Mouse (Mus musculus) limb, embryonic 13.5 days (tissue): Measurements from ENCODE around the gene Clrn3. TPM values are rescaled to one million over a fixed set of nuclear protein-coding genes. Genes with fewer than 3 reads are reported as not detected.

Source experiments
- ATAC-seq: fragments of 200-750 bp; cut with Nextera tagmentation; 2 replicates; pipeline ENCODE4 v1.8.0; 2017; ENCODE audit warnings: low read depth, moderate number of reproducible peaks, moderate TSS enrichment; ENCODE audit not compliant: low FRiP score
- H3K27ac ChIP-seq: fragments of 300-500 bp; sonication (generic); 2 replicates; pipeline ENCODE4 v1.5.1; 2015; ENCODE audit warnings: inconsistent platforms, mild to moderate bottlenecking, moderate library complexity
- H3K27me3 ChIP-seq: fragments of 300-500 bp; sonication (generic); 2 replicates; pipeline ENCODE4 v1.6.1; 2015; ENCODE audit warnings: mild to moderate bottlenecking, inconsistent platforms
- H3K36me3 ChIP-seq: fragments of 300-500 bp; sonication (generic); 2 replicates; pipeline ENCODE4 v1.6.1; 2015; ENCODE audit warnings: inconsistent platforms, mild to moderate bottlenecking, moderate library complexity
- H3K4me1 ChIP-seq: fragments of 300-500 bp; sonication (generic); 2 replicates; pipeline ENCODE4 v1.6.1; 2015; ENCODE audit warnings: inconsistent platforms
- H3K4me2 ChIP-seq: fragments of 300-500 bp; sonication (generic); replicated peaks from 2 replicates; pipeline ENCODE4 v1.6.1; 2015; ENCODE audit warnings: inconsistent platforms, mild to moderate bottlenecking, moderate library complexity
- H3K4me3 ChIP-seq: fragments of 300-500 bp; sonication (generic); 2 replicates; pipeline ENCODE4 v1.5.1; 2015; ENCODE audit warnings: moderate library complexity, mild to moderate bottlenecking, inconsistent platforms
- H3K9ac ChIP-seq: fragments of 300-500 bp; sonication (generic); 2 replicates; pipeline ENCODE4 v1.6.1; 2015; ENCODE audit warnings: mild to moderate bottlenecking, inconsistent platforms
- H3K9me3 ChIP-seq: fragments of 300-500 bp; sonication (generic); 2 replicates; pipeline ENCODE4 v1.6.1; 2016; ENCODE audit warnings: inconsistent platforms
- WGBS: fragments of 180-500 bp; shearing (Covaris S2); methylation state at CpG from one replicate; pipeline ENCODE4 v1.1.7; 2015; 5-methylcytosine and 5-hydroxymethylcytosine counted together
- polyA plus RNA-seq: library from polyadenylated mRNA; unstranded; fragments of >200 nt; fragmentation: Nextera tagmentation; extraction: Ambion mirVana; gene quantifications from 2 replicates; pipeline ENCODE4 v1.2.1, GENCODE M21; 2015

Gene Clrn3
- polyA plus RNA-seq, 1 experiment from 2014 or later: not detected

GRCm38 (mm10) chr7:135484341-135484740, 44.1 kb downstream of the Clrn3 start:
- Histone ChIP-seq H3K4me2 (no peak overlapping the region), H3K9ac (no peak overlapping the region), H3K4me3 (no peak overlapping the region), H3K36me3 (no peaks in the 10 kb centered on the region), H3K4me1 (peaks cover 23% of the 10 kb centered on the region), H3K27ac (no peak overlapping the region), H3K27me3 (peaks cover 43% of the 10 kb centered on the region), H3K9me3 (no peaks in the 10 kb centered on the region)
- 47% methylated on average over 11 of the region's 11 CpGs for WGBS
- ATAC-seq: no peak

GRCm38 (mm10) chr7:135483751-135484150, 44.7 kb downstream of the Clrn3 start:
- Histone ChIP-seq H3K4me3 (no peak overlapping the region), H3K36me3 (no peaks in the 10 kb centered on the region), H3K27ac (no peak overlapping the region), H3K4me1 (peaks cover 23% of the 10 kb centered on the region), H3K9me3 (no peaks in the 10 kb centered on the region), H3K9ac (no peak overlapping the region), H3K4me2 (no peak overlapping the region), H3K27me3 (peaks cover 43% of the 10 kb centered on the region)
- 35% methylated on average over 6 of the region's 6 CpGs for WGBS
- no peak for ATAC-seq

GRCm38 (mm10) chr7:135481150-135481549, 47.3 kb downstream of the Clrn3 start:
- 0 out of 2 replicates have a peak, but pooled peaks have one; percentile 24 for ATAC-seq
- WGBS: 23% methylated on average over 7 of the region's 7 CpGs

GRCm38 (mm10) chr7:135479912-135480311, 48.5 kb downstream of the Clrn3 start:
- no peak overlapping the region for H3K4me3 ChIP-seq
- H3K27me3 ChIP-seq: peaks cover 26% of the 10 kb centered on the region; the same call in 1 of the 2 replicates
- H3K36me3 ChIP-seq: no peaks in the 10 kb centered on the region
- no peak overlapping the region for H3K27ac ChIP-seq
- H3K4me2 ChIP-seq: no peak overlapping the region
- H3K4me1 ChIP-seq: peaks cover 8% of the 10 kb centered on the region; the same call in 1 of the 2 replicates
- ATAC-seq: no peak
- no peak overlapping the region for H3K9ac ChIP-seq
- no peaks in the 10 kb centered on the region for H3K9me3 ChIP-seq
- 70% methylated on average over 6 of the region's 6 CpGs for WGBS

More at GRCm38 (mm10) chr7:135481150-135481549, 47.3 kb downstream of the Clrn3 start:
- Histone ChIP-seq H3K27ac (no peak overlapping the region), H3K9ac (no peak overlapping the region), H3K27me3 (peaks cover 34% of the 10 kb centered on the region), H3K36me3 (no peaks in the 10 kb centered on the region), H3K4me3 (no peak overlapping the region), H3K4me1 (peaks cover 20% of the 10 kb centered on the region), H3K4me2 (no peak overlapping the region), H3K9me3 (no peaks in the 10 kb centered on the region)

GRCm38 (mm10) chr7:135479322-135479880, 49.1 kb downstream of the Clrn3 start:
- Histone ChIP-seq H3K27me3 (peaks cover 20% of the 10 kb centered on the region; the same call in 1 of the 2 replicates), H3K9me3 (no peaks in the 10 kb centered on the region), H3K4me3 (no peak overlapping the region), H3K27ac (no peak overlapping the region), H3K4me2 (no peak overlapping the region), H3K9ac (no peak overlapping the region), H3K4me1 (0 out of 2 replicates have a peak, but pooled peaks cover 7% of the 10 kb centered on the region), H3K36me3 (no peaks in the 10 kb centered on the region)
- ATAC-seq: no peak
- 67% methylated on average over 10 of the region's 10 CpGs for WGBS

- H3K9me3 ChIP-seq: no peaks in the 10 kb centered on the region
- 33% methylated on average over 5 of the region's 5 CpGs for WGBS
Observed at GRCm38 (mm10) chr7:135477256-135477655, 51.2 kb downstream of the Clrn3 start.

GRCm38 (mm10) chr7:135475981-135476380, 52.5 kb downstream of the Clrn3 start:
- Histone ChIP-seq H3K27ac (no peak overlapping the region), H3K9ac (no peak overlapping the region), H3K9me3 (no peaks in the 10 kb centered on the region), H3K4me2 (no peak overlapping the region), H3K4me3 (no peak overlapping the region), H3K4me1 (0 out of 2 replicates have a peak, but pooled peaks cover 7% of the 10 kb centered on the region), H3K36me3 (no peaks in the 10 kb centered on the region), H3K27me3 (peaks cover 1% of the 10 kb centered on the region; the same call in 1 of the 2 replicates)
- ATAC-seq: no peak
- WGBS: 64% methylated on average over 8 of the region's 8 CpGs

More at GRCm38 (mm10) chr7:135477256-135477655, 51.2 kb downstream of the Clrn3 start:
- peaks cover 14% of the 10 kb centered on the region; the same call in 1 of the 2 replicates for H3K27me3 ChIP-seq
- H3K4me2 ChIP-seq: no peak overlapping the region
- 0 out of 2 replicates have a peak, but pooled peaks cover 7% of the 10 kb centered on the region for H3K4me1 ChIP-seq
- no peak overlapping the region for H3K9ac ChIP-seq
- no peak overlapping the region for H3K27ac ChIP-seq
- H3K36me3 ChIP-seq: no peaks in the 10 kb centered on the region
- H3K4me3 ChIP-seq: no peak overlapping the region
- ATAC-seq: no peak

- no peak for ATAC-seq
- H3K4me1 ChIP-seq: 0 out of 2 replicates have a peak, but pooled peaks cover 5% of the 10 kb centered on the region
Observed at GRCm38 (mm10) chr7:135470319-135470718, 58.1 kb downstream of the Clrn3 start.

GRCm38 (mm10) chr7:135468631-135469030, 59.8 kb downstream of the Clrn3 start:
- no peak overlapping the region for H3K27ac ChIP-seq
- peaks cover 4% of the 10 kb centered on the region; the same call in 1 of the 2 replicates for H3K27me3 ChIP-seq
- no peaks in the 10 kb centered on the region for H3K9me3 ChIP-seq
- no peak overlapping the region for H3K4me2 ChIP-seq
- no peaks in the 10 kb centered on the region for H3K36me3 ChIP-seq
- no peak overlapping the region for H3K4me3 ChIP-seq
- no peak for ATAC-seq
- H3K9ac ChIP-seq: no peak overlapping the region
- WGBS: 27% methylated on average over 7 of the region's 7 CpGs
- 0 out of 2 replicates have a peak, but pooled peaks cover 7% of the 10 kb centered on the region for H3K4me1 ChIP-seq

More at GRCm38 (mm10) chr7:135470319-135470718, 58.1 kb downstream of the Clrn3 start:
- H3K4me3 ChIP-seq: no peak overlapping the region
- H3K9me3 ChIP-seq: no peaks in the 10 kb centered on the region
- WGBS: 84% methylated on average over 5 of the region's 5 CpGs
- no peaks in the 10 kb centered on the region for H3K36me3 ChIP-seq
- peaks cover 4% of the 10 kb centered on the region; the same call in 1 of the 2 replicates for H3K27me3 ChIP-seq
- H3K27ac ChIP-seq: no peak overlapping the region
- H3K4me2 ChIP-seq: no peak overlapping the region
- H3K9ac ChIP-seq: no peak overlapping the region

- Histone ChIP-seq H3K9ac (no peak overlapping the region), H3K4me1 (0 out of 2 replicates have a peak, but pooled peaks cover 7% of the 10 kb centered on the region), H3K27me3 (peaks cover 4% of the 10 kb centered on the region; the same call in 1 of the 2 replicates), H3K36me3 (no peaks in the 10 kb centered on the region), H3K27ac (no peak overlapping the region), H3K4me2 (peak overlapping the region; percentile 30), H3K9me3 (no peaks in the 10 kb centered on the region), H3K4me3 (no peak overlapping the region)
- ATAC-seq: no peak
- 26% methylated on average over 12 of the region's 12 CpGs for WGBS
Observed at GRCm38 (mm10) chr7:135465293-135465692, 63.2 kb downstream of the Clrn3 start.

GRCm38 (mm10) chr7:135464689-135465259, 63.7 kb downstream of the Clrn3 start:
- 42% methylated on average over 3 of the region's 3 CpGs for whole genome bisulfite sequencing
- no peak overlapping the region for H3K27ac ChIP-seq
- ATAC-seq: no peak
- no peaks in the 10 kb centered on the region for H3K36me3 ChIP-seq
- no peak overlapping the region for H3K4me2 ChIP-seq
- H3K4me3 ChIP-seq: no peak overlapping the region
- 0 out of 2 replicates have a peak, but pooled peaks cover 7% of the 10 kb centered on the region for H3K4me1 ChIP-seq
- peaks cover 4% of the 10 kb centered on the region; the same call in 1 of the 2 replicates for H3K27me3 ChIP-seq
- no peak overlapping the region for H3K9ac ChIP-seq
- no peaks in the 10 kb centered on the region for H3K9me3 ChIP-seq
